Mouse (Mus musculus) thymus, postnatal 4 days (tissue): ENCODE results near the gene Vmn1r86.
A peak's percentile ranks its signal among the peaks of the same experiment; 100 is the strongest.

Experiments
- DNase-seq: peaks from one replicate; pipeline ENCODE4 v3.0.0; 2021

Vmn1r86 gene

GRCm38 (mm10) chr7:13119817-13120216, at the start of gene Vmn1r86:
Vmn1r86 (minus strand) TSS chr7:13119917.
- no peak for DNase-seq

GRCm38 (mm10) chr7:13159268-13159667, 39.6 kb upstream of the Vmn1r86 start, which contains the start of gene Vmn1r88:
Vmn1r88 (plus strand) TSS chr7:13159568.
- no peak for DNase-seq

- no peak for DNase-seq
Measured at GRCm38 (mm10) chr7:13140057-13140456, 20.3 kb upstream of the Vmn1r86 start, which contains the start of gene Vmn1r87. Vmn1r87 (minus strand) TSS chr7:13140157.

- no peak for DNase-seq
Measured at GRCm38 (mm10) chr7:13137340-13137739, 17.6 kb upstream of the Vmn1r86 start.

GRCm38 (mm10) chr7:13131856-13132255, 12.1 kb upstream of the Vmn1r86 start:
- no peak for DNase-seq

- DNase-seq, result peak; percentile 14
Measured at GRCm38 (mm10) chr7:13123554-13124153, 3.9 kb upstream of the Vmn1r86 start.

GRCm38 (mm10) chr7:13095073-13095472, 24.6 kb downstream of the Vmn1r86 start, which contains the start of gene Vmn1r85:
Vmn1r85 (minus strand) TSS chr7:13095173.
- no peak for DNase-seq

- DNase-seq, result no peak
Measured at GRCm38 (mm10) chr7:13072293-13072692, 47.4 kb downstream of the Vmn1r86 start.

GRCm38 (mm10) chr7:13063399-13063798, 56.3 kb downstream of the Vmn1r86 start:
- DNase-seq, result peak; percentile 38

GRCm38 (mm10) chr7:13059536-13059935, 60.2 kb downstream of the Vmn1r86 start:
- DNase-seq, result no peak

GRCm38 (mm10) chr7:13056913-13057700, 62.6 kb downstream of the Vmn1r86 start:
- no peak for DNase-seq

GRCm38 (mm10) chr7:13054287-13055010, 65.3 kb downstream of the Vmn1r86 start, which contains the start of gene Mzf1:
Mzf1 (minus strand) TSS chr7:13054764.
- DNase-seq, result peak; percentile 92

- no peak for DNase-seq
Measured at GRCm38 (mm10) chr7:13053961-13054286, 65.8 kb downstream of the Vmn1r86 start.

GRCm38 (mm10) chr7:13053501-13053900, 66.2 kb downstream of the Vmn1r86 start:
- no peak for DNase-seq

GRCm38 (mm10) chr7:13053001-13053400, 66.7 kb downstream of the Vmn1r86 start:
- DNase-seq, result no peak
